Mouse (Mus musculus) pancreas, adult 10 weeks (tissue): ENCODE data around the gene Kiss1. TPM values are rescaled to one million over a fixed set of nuclear protein-coding genes. Genes with fewer than 3 reads are reported as not detected.

Experiments used
- polyA plus RNA-seq: library from polyadenylated mRNA; stranded (reverse); fragments of 350-450 nt; fragmentation: Illumina TruSeq; extraction: RNeasy Lipid Tissue Mini Kit (QIAGEN cat#74804); gene quantifications from one replicate; pipeline ENCODE4 v1.2.3, GENCODE M21; 2015; ENCODE audit warnings: low read depth, low replicate concordance; ENCODE audit not compliant: insufficient read depth

Gene Kiss1
- not detected for polyA plus RNA-seq

DNA sequence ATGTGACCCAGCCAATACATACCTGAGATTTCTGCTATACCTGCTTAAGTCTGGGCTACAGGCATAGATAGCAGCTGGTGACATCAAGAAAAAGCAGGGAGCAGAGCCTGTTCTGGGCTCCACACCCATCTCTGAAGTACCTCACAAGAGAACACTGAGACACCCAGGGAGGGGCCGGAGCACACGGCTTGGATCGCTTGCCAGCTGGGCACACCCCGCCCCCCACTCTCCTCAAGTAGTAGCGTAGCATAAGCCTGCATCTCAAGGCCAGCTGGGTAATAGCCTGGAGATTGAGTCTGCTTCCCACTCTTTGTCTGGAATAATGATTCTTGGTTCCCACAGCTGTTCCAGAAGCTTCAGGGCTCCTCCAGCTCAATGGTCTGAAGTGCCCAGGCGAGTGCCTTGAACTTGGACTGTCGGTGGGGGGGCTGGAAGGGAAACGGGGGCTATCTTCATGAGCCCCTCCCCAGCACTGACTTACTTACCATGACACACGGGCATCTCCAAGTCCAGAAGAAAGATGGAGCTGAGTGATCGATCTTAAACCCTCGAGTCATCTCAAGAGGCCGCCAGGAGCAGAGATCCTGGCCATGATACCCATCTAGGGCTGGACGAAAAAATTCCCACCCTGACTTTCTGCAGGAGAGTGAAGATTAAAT is at the start of gene Kiss1:
Gene Kiss1 (plus strand): TSS at position 609 of the 659 bp plus-strand sequence.

GRCm38 (mm10) chr1:133309652-133310267 is 11.9 kb upstream of the Kiss1 start, which contains the start of gene Golt1a:
Gene Golt1a (plus strand): TSS chr1:133309800.

DNA sequence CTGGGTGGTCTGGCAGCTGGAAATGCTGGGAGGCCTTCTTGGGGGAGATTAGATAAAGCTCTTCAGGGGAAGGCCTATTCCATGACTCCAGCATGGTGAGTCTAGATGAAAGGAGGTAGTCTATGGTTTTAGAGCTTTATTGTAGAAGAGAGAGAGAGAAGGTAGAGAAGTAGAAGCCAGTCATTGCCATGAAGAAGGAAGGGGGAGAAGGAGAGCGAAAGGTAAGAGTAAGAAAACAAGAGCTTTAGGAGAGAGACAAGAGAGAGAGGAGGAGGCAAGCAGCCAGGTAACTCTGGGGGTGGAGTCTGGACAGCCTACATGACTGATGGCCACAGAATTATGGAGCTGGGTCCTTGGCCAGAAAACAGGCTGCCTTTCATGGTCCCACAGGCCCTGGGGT is 28.5 kb downstream of the Kiss1 start, which contains the start of gene Ren1:
Gene Ren1 (plus strand): TSS at position 301 of the 400 bp plus-strand sequence.

DNA sequence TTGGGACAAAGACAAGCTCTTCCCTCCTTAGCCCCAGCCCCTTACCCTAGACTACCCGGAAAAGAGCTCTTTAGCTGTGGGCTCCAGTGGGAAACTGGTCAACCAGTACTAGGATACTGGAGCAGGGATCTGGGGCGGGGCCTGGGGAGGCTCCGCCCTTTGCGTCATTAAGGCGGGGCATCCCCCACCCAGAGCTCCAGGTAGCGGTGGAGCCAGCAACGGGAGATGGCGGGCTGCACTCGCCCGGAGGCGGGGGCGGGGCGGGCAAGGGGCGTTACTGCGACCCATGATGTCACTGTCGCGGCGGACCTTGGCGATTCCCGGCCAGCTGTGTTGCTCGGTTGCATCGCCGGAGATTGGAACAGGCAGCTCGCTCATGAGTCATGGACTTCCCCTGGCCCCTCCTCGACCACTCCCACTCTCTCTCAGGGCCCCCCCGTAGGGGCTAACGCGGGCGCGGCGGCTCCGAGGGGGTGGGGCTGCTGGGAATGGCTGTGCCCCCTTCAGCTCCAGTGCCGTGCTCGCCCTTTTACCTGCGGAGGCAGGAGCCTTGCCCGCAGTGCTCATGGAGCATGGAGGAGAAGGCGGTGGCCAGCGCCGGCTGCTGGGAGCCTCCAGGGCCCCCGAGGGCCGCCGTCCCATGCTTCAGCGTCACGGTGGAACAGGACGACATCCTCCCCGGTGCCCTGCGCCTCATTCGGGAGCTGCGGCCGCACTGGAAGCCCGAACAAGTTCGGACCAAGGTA is 41.8 kb downstream of the Kiss1 start, which contains the start of gene Etnk2:
Gene Etnk2 (plus strand): TSS at position 297 of the 746 bp plus-strand sequence.

Other genes starting within 250 kb of the Kiss1 start
- gene Ppp1r15b, start 190.7 kb upstream of the Kiss1 start, polyA plus RNA-seq = 15.4 TPM
- 9.3 TPM for gene Plekha6, start 157.7 kb upstream of the Kiss1 start, polyA plus RNA-seq
- not detected for gene Golt1a, start 12.1 kb upstream of the Kiss1 start, polyA plus RNA-seq
- gene Ren1, start 28.6 kb downstream of the Kiss1 start, polyA plus RNA-seq = not detected
- gene Etnk2, start 41.7 kb downstream of the Kiss1 start, polyA plus RNA-seq = not detected
- 12.5 TPM for gene Sox13, start 102.5 kb downstream of the Kiss1 start, polyA plus RNA-seq